Mouse (Mus musculus) forebrain, embryonic 13.5 days (tissue): ENCODE data around the gene Snrpa. TPM values are rescaled to one million over a fixed set of nuclear protein-coding genes. Genes with fewer than 3 reads are reported as not detected.
"Not testable (repeated sequence)": the region's sequence is repeated elsewhere in the genome, so short reads cannot be mapped to it uniquely, and the experiment has no call there.

Experiments
- ATAC-seq: fragments of 200-750 bp; cut with Nextera tagmentation; 2 replicates; pipeline ENCODE4 v1.8.0; 2017
- H3K27ac ChIP-seq: fragments of 300-500 bp; sonication (generic); 2 replicates; pipeline ENCODE4 v1.5.1; 2015; ENCODE audit warnings: inconsistent platforms, mild to moderate bottlenecking, moderate library complexity
- H3K27me3 ChIP-seq: fragments of 300-500 bp; sonication (generic); 2 replicates; pipeline ENCODE4 v1.6.1; 2015; ENCODE audit warnings: mild to moderate bottlenecking, inconsistent platforms
- H3K36me3 ChIP-seq: fragments of 300-500 bp; sonication (generic); 2 replicates; pipeline ENCODE4 v1.6.1; 2015; ENCODE audit warnings: mild to moderate bottlenecking, inconsistent platforms; ENCODE audit not compliant: poor library complexity, severe bottlenecking
- H3K4me1 ChIP-seq: fragments of 300-500 bp; sonication (generic); 2 replicates; pipeline ENCODE4 v1.6.1; 2015; ENCODE audit warnings: inconsistent platforms
- H3K4me2 ChIP-seq: fragments of 300-500 bp; sonication (generic); 2 replicates; pipeline ENCODE4 v1.6.1; 2015; ENCODE audit warnings: inconsistent platforms, mild to moderate bottlenecking, moderate library complexity
- H3K4me3 ChIP-seq: fragments of 300-500 bp; sonication (generic); 2 replicates; pipeline ENCODE4 v1.5.1; 2015; ENCODE audit warnings: mild to moderate bottlenecking, inconsistent platforms
- H3K9ac ChIP-seq: fragments of 300-500 bp; sonication (generic); 2 replicates; pipeline ENCODE4 v1.6.1; 2015; ENCODE audit warnings: mild to moderate bottlenecking, inconsistent platforms
- H3K9me3 ChIP-seq: fragments of 300-500 bp; sonication (generic); replicated peaks from 2 replicates; pipeline ENCODE4 v1.6.1; 2016; ENCODE audit warnings: inconsistent platforms
- WGBS: fragments of 180-500 bp; shearing (Covaris S2); methylation state at CpG from one replicate; pipeline ENCODE4 v1.1.7; 2015; 5-methylcytosine and 5-hydroxymethylcytosine counted together
- polyA plus RNA-seq: library from polyadenylated mRNA; unstranded; fragments of >200 nt; fragmentation: Nextera tagmentation; extraction: Ambion mirVana; gene quantifications from 2 replicates; pipeline ENCODE4 v1.2.1, GENCODE M21; 2015

Gene Snrpa
- 269 and 280 TPM in 2 replicates for polyA plus RNA-seq

GRCm38 (mm10) chr7:27195681-27196611 is at the start of gene Snrpa, which contains the start of gene BC024978:
Gene Snrpa (minus strand): TSS chr7:27196271.
Gene BC024978 (plus strand): TSS chr7:27195781.
- Histone ChIP-seq H3K27ac (peak within 1 kb of the TSS; percentile 98), H3K9ac (peak within 1 kb of the TSS; percentile 86), H3K27me3 (no peaks in the 10 kb centered on the region), H3K4me2 (peak within 1 kb of the TSS; percentile 88), H3K4me3 (peak within 1 kb of the TSS; percentile 82), H3K36me3 (peaks cover 37% of the 10 kb centered on the region), H3K4me1 (peaks cover 30% of the 10 kb centered on the region), H3K9me3 (no peaks in the 10 kb centered on the region)
- 1% methylated on average over 61 of the region's 64 CpGs for WGBS
- peak; percentile 98 for ATAC-seq

DNA sequence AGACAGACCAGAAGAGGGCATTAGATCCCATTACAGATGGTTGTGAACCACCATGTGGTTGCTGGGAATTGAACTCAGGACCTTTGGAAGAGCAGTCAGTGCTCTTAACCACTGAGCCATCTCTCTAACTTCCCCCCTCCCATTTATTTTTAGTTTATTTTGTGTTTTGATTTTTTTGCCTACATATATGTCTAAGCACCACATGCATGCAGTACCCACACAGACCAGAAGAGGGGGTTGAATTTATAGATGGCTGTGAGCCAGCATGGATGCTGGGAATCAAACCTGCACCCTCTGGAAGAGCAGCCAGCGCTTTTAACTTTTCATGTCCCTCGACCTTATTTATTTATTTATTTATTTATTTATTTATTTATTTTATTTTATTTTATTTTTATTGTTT is 48.0 kb upstream of the Snrpa start:
- not testable (repeated sequence) for H3K4me1 ChIP-seq, H3K4me3 ChIP-seq, H3K27ac ChIP-seq, H3K9me3 ChIP-seq, ATAC-seq, H3K9ac ChIP-seq, H3K27me3 ChIP-seq, H3K4me2 ChIP-seq
- WGBS = 84% methylated on average over 2 of the region's 2 CpGs
- peaks cover 71% of the 10 kb centered on the region for H3K36me3 ChIP-seq

GRCm38 (mm10) chr7:27243211-27243610 is 47.1 kb upstream of the Snrpa start:
- peaks cover 75% of the 10 kb centered on the region for H3K36me3 ChIP-seq
- no peak overlapping the region for H3K9ac ChIP-seq
- 75% methylated on average over 8 of the region's 8 CpGs for WGBS
- no peaks in the 10 kb centered on the region for H3K4me1 ChIP-seq
- no peak overlapping the region for H3K27ac ChIP-seq
- H3K9me3 ChIP-seq = 0 out of 2 replicates have a peak, but pooled peaks cover 4% of the 10 kb centered on the region
- no peak overlapping the region for H3K4me2 ChIP-seq
- H3K27me3 ChIP-seq = no peaks in the 10 kb centered on the region
- ATAC-seq = no peak
- H3K4me3 ChIP-seq = no peak overlapping the region

- Histone ChIP-seq H3K9me3 (no peaks in the 10 kb centered on the region), H3K9ac (no peak overlapping the region), H3K27me3 (no peaks in the 10 kb centered on the region), H3K4me1 (peaks cover 9% of the 10 kb centered on the region), H3K4me3 (no peak overlapping the region), H3K4me2 (no peak overlapping the region), H3K27ac (no peak overlapping the region), H3K36me3 (peaks cover 53% of the 10 kb centered on the region)
- WGBS = 92% methylated on average over 5 of the region's 5 CpGs
- no peak for ATAC-seq
Observed at GRCm38 (mm10) chr7:27238568-27238967, 42.5 kb upstream of the Snrpa start.

GRCm38 (mm10) chr7:27237527-27237926 is 41.5 kb upstream of the Snrpa start:
- no peak overlapping the region for H3K27ac ChIP-seq
- H3K27me3 ChIP-seq = no peaks in the 10 kb centered on the region
- no peak overlapping the region for H3K9ac ChIP-seq
- H3K36me3 ChIP-seq = peaks cover 43% of the 10 kb centered on the region
- H3K9me3 ChIP-seq = no peaks in the 10 kb centered on the region
- 93% methylated on average over 2 of the region's 2 CpGs for WGBS
- H3K4me2 ChIP-seq = no peak overlapping the region
- peaks cover 13% of the 10 kb centered on the region for H3K4me1 ChIP-seq
- H3K4me3 ChIP-seq = no peak overlapping the region
- ATAC-seq = no peak

- H3K9me3 ChIP-seq = no peaks in the 10 kb centered on the region
- no peak overlapping the region for H3K9ac ChIP-seq
- no peaks in the 10 kb centered on the region for H3K27me3 ChIP-seq
- ATAC-seq = no peak
- no peak overlapping the region for H3K4me2 ChIP-seq
- H3K36me3 ChIP-seq = peaks cover 25% of the 10 kb centered on the region
- 86% methylated on average over 2 of the region's 2 CpGs for WGBS
- H3K27ac ChIP-seq = no peak overlapping the region
- H3K4me3 ChIP-seq = no peak overlapping the region
- peaks cover 19% of the 10 kb centered on the region for H3K4me1 ChIP-seq
Observed at GRCm38 (mm10) chr7:27235726-27236125, 39.7 kb upstream of the Snrpa start.

DNA sequence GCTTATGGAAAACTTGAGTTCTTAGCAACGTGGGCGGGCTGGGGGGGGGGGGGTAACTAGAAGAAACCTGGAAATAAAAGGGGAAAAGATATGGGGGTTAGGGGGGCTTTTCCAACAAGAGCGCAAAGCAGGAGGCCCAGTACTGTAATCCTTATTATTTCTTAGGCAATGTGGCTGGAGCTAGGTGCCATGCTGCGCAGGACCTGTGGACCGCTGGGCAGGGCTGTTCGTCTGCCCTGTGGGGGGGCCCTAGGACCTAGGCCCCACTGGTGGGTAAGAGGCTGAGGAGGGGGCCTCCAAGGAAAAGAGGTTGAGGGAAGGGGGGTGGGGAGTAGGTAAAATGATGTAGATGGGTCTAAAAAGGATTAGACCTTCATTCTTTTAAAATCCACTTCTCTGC is 37.2 kb upstream of the Snrpa start:
- H3K27ac ChIP-seq = peak overlapping the region; percentile 80
- peak overlapping the region; percentile 66 for H3K9ac ChIP-seq
- peaks cover 24% of the 10 kb centered on the region for H3K4me1 ChIP-seq
- peak overlapping the region; percentile 62 for H3K4me3 ChIP-seq
- H3K9me3 ChIP-seq = no peaks in the 10 kb centered on the region
- peak overlapping the region; percentile 81 for H3K4me2 ChIP-seq
- WGBS = 0% methylated on average over 6 of the region's 6 CpGs
- H3K36me3 ChIP-seq = 0 out of 2 replicates have a peak, but pooled peaks cover 7% of the 10 kb centered on the region
- H3K27me3 ChIP-seq = no peaks in the 10 kb centered on the region
- ATAC-seq = peak; percentile 26; the same call in 1 of the 2 replicates

DNA sequence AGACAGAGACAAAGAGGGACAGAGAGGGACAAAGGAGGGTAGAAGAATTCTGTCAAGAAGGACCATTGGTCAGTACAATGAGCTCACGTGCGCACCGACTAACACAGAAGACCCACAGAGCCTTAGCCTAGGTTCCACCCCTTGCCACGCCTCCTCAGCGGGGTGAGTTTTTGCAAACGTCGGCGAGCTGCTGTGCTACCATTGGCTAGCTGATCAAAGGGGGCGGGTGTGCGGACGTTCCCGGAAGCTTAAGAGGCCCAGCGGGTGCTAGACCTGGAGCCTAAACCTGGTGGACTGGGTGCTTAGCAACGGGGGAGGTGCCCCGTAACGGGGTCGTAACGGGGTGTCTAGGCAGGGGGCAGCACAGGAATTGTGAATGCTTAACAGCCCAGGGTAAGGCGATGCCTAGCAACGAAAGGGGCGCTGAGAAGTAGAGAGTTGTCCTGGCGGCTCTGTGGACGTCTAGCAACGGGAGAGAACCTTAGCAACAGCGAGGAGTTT is 36.8 kb upstream of the Snrpa start, which contains the start of gene Coq8b:
Coq8b (plus strand) TSS at position 243 of the 501 bp plus-strand sequence.
- peak within 1 kb of the TSS; percentile 66 for H3K9ac ChIP-seq
- peaks cover 24% of the 10 kb centered on the region for H3K4me1 ChIP-seq
- H3K27ac ChIP-seq = peak within 1 kb of the TSS; percentile 80
- no peaks in the 10 kb centered on the region for H3K27me3 ChIP-seq
- no peaks in the 10 kb centered on the region for H3K9me3 ChIP-seq
- peak within 1 kb of the TSS; percentile 62 for H3K4me3 ChIP-seq
- peak; percentile 94 for ATAC-seq
- WGBS = under 1% methylated on average over 25 of the region's 25 CpGs
- H3K36me3 ChIP-seq = 0 out of 2 replicates have a peak, but pooled peaks cover 7% of the 10 kb centered on the region
- H3K4me2 ChIP-seq = peak within 1 kb of the TSS; percentile 81

GRCm38 (mm10) chr7:27231693-27232331 is 35.7 kb upstream of the Snrpa start:
- Histone ChIP-seq H3K9me3 (no peaks in the 10 kb centered on the region), H3K4me2 (no peak overlapping the region), H3K4me1 (peaks cover 34% of the 10 kb centered on the region), H3K27ac (peak overlapping the region; percentile 80; the same call in 1 of the 2 replicates), H3K36me3 (0 out of 2 replicates have a peak, but pooled peaks cover 3% of the 10 kb centered on the region), H3K27me3 (no peaks in the 10 kb centered on the region), H3K4me3 (no peak overlapping the region), H3K9ac (no peak overlapping the region)
- ATAC-seq = no peak
- 84% methylated on average over 7 of the region's 7 CpGs for WGBS

DNA sequence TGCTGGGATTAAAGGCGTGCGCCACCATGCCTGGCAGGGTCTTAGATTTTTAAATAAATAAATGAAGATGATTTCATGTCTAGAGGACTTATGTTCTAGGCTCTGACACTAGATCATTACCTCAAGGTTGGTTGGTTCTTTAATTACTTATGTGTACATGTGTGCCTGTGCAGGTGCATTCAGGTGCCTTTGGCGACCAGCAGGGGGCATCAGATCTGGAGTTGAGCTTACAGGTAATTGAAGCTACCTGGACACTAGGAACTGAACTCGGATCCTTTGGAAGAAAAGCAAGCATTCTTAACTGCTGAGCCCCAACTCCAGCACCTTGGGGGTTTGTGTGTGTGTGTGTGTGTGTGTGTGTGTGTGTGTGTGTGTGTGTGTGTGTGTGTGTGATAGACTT is 34.7 kb upstream of the Snrpa start:
- Histone ChIP-seq H3K4me1 (peaks cover 44% of the 10 kb centered on the region), H3K9ac (no peak overlapping the region), H3K27me3 (no peaks in the 10 kb centered on the region), H3K27ac (no peak overlapping the region), H3K36me3 (no peaks in the 10 kb centered on the region), H3K4me2 (no peak overlapping the region), H3K9me3 (no peaks in the 10 kb centered on the region), H3K4me3 (no peak overlapping the region)
- WGBS = 83% methylated on average over 4 of the region's 4 CpGs
- no peak for ATAC-seq

- Histone ChIP-seq H3K4me2 (peak overlapping the region; percentile 93), H3K27me3 (no peaks in the 10 kb centered on the region), H3K4me1 (peaks cover 57% of the 10 kb centered on the region), H3K36me3 (no peaks in the 10 kb centered on the region), H3K9ac (peak overlapping the region; percentile 84), H3K27ac (peak overlapping the region; percentile 78), H3K9me3 (no peaks in the 10 kb centered on the region), H3K4me3 (peak overlapping the region; percentile 64)
- no peak for ATAC-seq
- WGBS = 15% methylated on average over 6 of the region's 6 CpGs
Observed at GRCm38 (mm10) chr7:27228865-27229264, 32.8 kb upstream of the Snrpa start.
